Mouse (Mus musculus) MEL (cell line): ENCODE results near the gene Nid1.

Source experiments
- CTCF ChIP-seq, 3 experiments: IDR thresholded peaks in 2 of 3; conservative IDR thresholded peaks in 1 of 3; 2 replicates each; pipeline ENCODE4 v1.5.1; 2011 to 2012; ENCODE audit warnings: low read length in 3 of 3, low read depth in 2 of 3, mild to moderate bottlenecking in 2 of 3, improper control_type of control experiment in 1 of 3, inconsistent platforms in 1 of 3, mixed read lengths in 1 of 3, moderate library complexity in 1 of 3; ENCODE audit not compliant: control insufficient read depth in 1 of 3, insufficient read depth in 1 of 3, poor library complexity in 1 of 3, severe bottlenecking in 1 of 3
- E2F4 ChIP-seq: IDR thresholded peaks from 2 replicates; pipeline ENCODE4 v1.6.1; 2011; ENCODE audit warnings: low read depth, low read length, improper control_type of control experiment, borderline replicate concordance
- POLR2A ChIP-seq, 2 experiments: IDR thresholded peaks; 2 replicates each; pipeline ENCODE4 v1.6.1; 2011 to 2012; ENCODE audit warnings: low read length in 2 of 2, mild to moderate bottlenecking in 2 of 2, control low read depth in 1 of 2, improper control_type of control experiment in 1 of 2, low read depth in 1 of 2, moderate library complexity in 1 of 2; ENCODE audit not compliant: control insufficient read depth in 1 of 2, insufficient read depth in 1 of 2, poor library complexity in 1 of 2
- RCOR1 ChIP-seq: IDR thresholded peaks from 2 replicates; pipeline ENCODE4 v1.6.1; 2012; ENCODE audit warnings: low read depth, mild to moderate bottlenecking, inconsistent platforms, low read length, improper control_type of control experiment

- TF ChIP-seq E2F4 (no peak), CTCF (IDR thresholded peaks at IDR 0.05 in 2 of 3, conservative IDR thresholded peaks at IDR 0.05 in 1 of 3; ENCODE audit: control insufficient read depth in 1 of 3, insufficient read depth in 1 of 3, low read depth in 2 of 3, low read length in 3 of 3, poor library complexity in 1 of 3, severe bottlenecking in 1 of 3) (no peak), RCOR1 (no peak), POLR2A (IDR thresholded peaks at IDR 0.05; ENCODE audit: control insufficient read depth in 1 of 2, insufficient read depth in 1 of 2, low read depth in 1 of 2, low read length in 2 of 2, poor library complexity in 1 of 2) (no peak)
Observed at GRCm38 (mm10) chr13:13523625-13524584, 86.6 kb downstream of the Nid1 start.
